Comparison of ENCODE assay signal across 10 mouse cellular contexts in genomic region chr3:82364505-82364904, GRCm38 (mm10). TPM values are rescaled to one million over a fixed set of nuclear protein-coding genes. Genes with fewer than 3 reads are reported as not detected.
DNase-seq lines count a peak whose midpoint lies in the region; ATAC-seq and TF ChIP-seq lines count a peak whose summit lies in the region.
"Had no signal": no experiment of that assay in that cellular context is flagged by ENCODE, and none has a peak within 500 bp of the region (broad histone marks: within the 10 kb centered on the region; RNA-seq: fewer than 3 reads in every experiment).

No protein-coding gene starts in this region.

- peak; percentile 73 for ATAC-seq in frontal cortex, adult (ENCODE audit: low TSS enrichment)
- ATAC-seq in midbrain, embryonic 15.5 days (replicated peaks), result 0 out of 2 replicates have a peak, but pooled peaks have one; percentile 31
- no peak for ATAC-seq in midbrain, embryonic 11.5 days (ENCODE audit: low FRiP score)
- peak; percentile 35; the same call in 1 of the 2 replicates for ATAC-seq in lung, embryonic 14.5 days (ENCODE audit: insufficient read depth)
- no peak for ATAC-seq in stomach, embryonic 14.5 days (ENCODE audit: insufficient number of reproducible peaks, insufficient read depth, low FRiP score, low read depth)

- no peak for DNase-seq in frontal cortex, postnatal 25 days (ENCODE audit: low spot score in 2 of 2)
- no peak for DNase-seq in midbrain, embryonic 11.5 days (ENCODE audit: low spot score, missing footprints)
- DNase-seq in lung, embryonic 14.5 days, result peak; percentile 61
- DNase-seq in heart, adult 11 months, result no peak
- no peak for DNase-seq in adrenal gland, postnatal 36 days

- H3K36me3 ChIP-seq in midbrain, embryonic 15.5 days (replicated peaks), result peaks cover 10% of the 10 kb centered on the region; the same call in 1 of the 2 replicates
- peaks cover 4% of the 10 kb centered on the region; the same call in 1 of the 2 replicates for H3K36me3 ChIP-seq in midbrain, embryonic 11.5 days (ENCODE audit: control insufficient read depth, insufficient read depth, low read length)
- no peaks in the 10 kb centered on the region for H3K36me3 ChIP-seq in lung, embryonic 14.5 days (ENCODE audit: insufficient read depth)
- peaks cover 3% of the 10 kb centered on the region for H3K36me3 ChIP-seq in stomach, embryonic 14.5 days (ENCODE audit: control insufficient read depth, insufficient read depth, low read length)

- H3K27me3 ChIP-seq in midbrain, embryonic 15.5 days (replicated peaks), result no peaks in the 10 kb centered on the region
- no peaks in the 10 kb centered on the region for H3K27me3 ChIP-seq in midbrain, embryonic 11.5 days (ENCODE audit: control insufficient read depth, insufficient read depth, low read length)
- H3K27me3 ChIP-seq in lung, embryonic 14.5 days (ENCODE audit: insufficient read depth, low read length), result no peaks in the 10 kb centered on the region
- no peaks in the 10 kb centered on the region for H3K27me3 ChIP-seq in stomach, embryonic 14.5 days (ENCODE audit: control insufficient read depth, insufficient read depth, low read length)
- H3K27me3 ChIP-seq: heart, embryonic 13.5 days had no signal

- H3K9ac ChIP-seq in midbrain, embryonic 15.5 days, result no peak overlapping the region
- no peak overlapping the region for H3K9ac ChIP-seq in midbrain, embryonic 11.5 days (ENCODE audit: low read length)
- H3K9ac ChIP-seq in lung, embryonic 14.5 days, result no peak overlapping the region
- no peak overlapping the region for H3K9ac ChIP-seq in stomach, embryonic 14.5 days (replicated peaks; ENCODE audit: low read depth, low read length)
- H3K9ac ChIP-seq: heart, embryonic 13.5 days had no signal

- peaks cover 3% of the 10 kb centered on the region; the same call in 1 of the 2 replicates for H3K4me1 ChIP-seq in midbrain, embryonic 15.5 days
- no peaks in the 10 kb centered on the region for H3K4me1 ChIP-seq in midbrain, embryonic 11.5 days (ENCODE audit: control insufficient read depth, insufficient read depth, low read length)
- no peaks in the 10 kb centered on the region; the same call in 1 of the 2 replicates for H3K4me1 ChIP-seq in lung, embryonic 14.5 days (ENCODE audit: insufficient read depth)
- no peaks in the 10 kb centered on the region for H3K4me1 ChIP-seq in stomach, embryonic 14.5 days (ENCODE audit: control insufficient read depth, insufficient read depth, low read length)

- H3K27ac ChIP-seq in midbrain, embryonic 15.5 days, result no peak overlapping the region
- H3K27ac ChIP-seq in midbrain, embryonic 11.5 days (ENCODE audit: low read depth, low read length), result no peak overlapping the region
- no peak overlapping the region for H3K27ac ChIP-seq in lung, embryonic 14.5 days (ENCODE audit: low read depth)
- H3K27ac ChIP-seq in stomach, embryonic 14.5 days (ENCODE audit: low read length), result 0 out of 2 replicates have a peak overlapping the region, but pooled peaks have one; percentile 1
- H3K27ac ChIP-seq: heart, embryonic 13.5 days had no signal

- no peak overlapping the region for H3K4me2 ChIP-seq in midbrain, embryonic 15.5 days
- H3K4me2 ChIP-seq in midbrain, embryonic 11.5 days, result no peak overlapping the region
- H3K4me2 ChIP-seq in lung, embryonic 14.5 days, result no peak overlapping the region
- no peak overlapping the region for H3K4me2 ChIP-seq in stomach, embryonic 14.5 days (replicated peaks; ENCODE audit: low read depth, low read length)
- H3K4me2 ChIP-seq: heart, embryonic 13.5 days had no signal

- no peaks in the 10 kb centered on the region for H3K9me3 ChIP-seq in midbrain, embryonic 15.5 days
- H3K9me3 ChIP-seq in midbrain, embryonic 11.5 days (ENCODE audit: control insufficient read depth, low read length), result no peaks in the 10 kb centered on the region
- H3K9me3 ChIP-seq in lung, embryonic 14.5 days (ENCODE audit: low read depth, low read length), result no peaks in the 10 kb centered on the region
- no peaks in the 10 kb centered on the region for H3K9me3 ChIP-seq in stomach, embryonic 14.5 days (ENCODE audit: control insufficient read depth, low read depth, low read length)
- H3K9me3 ChIP-seq: heart, embryonic 13.5 days had no signal

- no peak overlapping the region for H3K4me3 ChIP-seq in midbrain, embryonic 15.5 days
- H3K4me3 ChIP-seq in midbrain, embryonic 11.5 days (ENCODE audit: low read depth, low read length), result no peak overlapping the region
- H3K4me3 ChIP-seq in lung, embryonic 14.5 days (ENCODE audit: low read depth, low read length), result no peak overlapping the region
- no peak overlapping the region for H3K4me3 ChIP-seq in stomach, embryonic 14.5 days (ENCODE audit: low read depth, low read length)
- H3K4me3 ChIP-seq: heart, embryonic 13.5 days had no signal

- 91% methylated on average over 8 of the region's 8 CpGs for WGBS in midbrain, embryonic 15.5 days
- 92% methylated on average over 8 of the region's 8 CpGs for WGBS in midbrain, embryonic 11.5 days
- 69% methylated on average over 8 of the region's 8 CpGs for WGBS in lung, embryonic 14.5 days
- 79% methylated on average over 8 of the region's 8 CpGs for WGBS in stomach, embryonic 14.5 days

- TF ChIP-seq CTCF in lung, embryonic 14.5 days (IDR thresholded peaks at IDR 0.05; ENCODE audit: low read depth), result no peak

RNA-seq across cellular contexts. Expression of gene Map9, which starts 6.7 kb away (rescaled TPM):
- 112 and 121 TPM in 2 replicates for polyA plus RNA-seq in midbrain, embryonic 15.5 days (2015; fragmentation: Nextera tagmentation; extraction: Ambion mirVana)
- 13.9 and 14.4 TPM in 2 replicates for polyA plus RNA-seq in midbrain, embryonic 11.5 days (2014; fragmentation: Nextera tagmentation; extraction: Ambion mirVana)
- polyA plus RNA-seq in lung, embryonic 14.5 days (2014; fragmentation: Nextera tagmentation; extraction: Ambion mirVana), result 7.9 and 9.0 TPM in 2 replicates
- 9.8 and 11.3 TPM in 2 replicates for polyA plus RNA-seq in stomach, embryonic 14.5 days (2014; fragmentation: Nextera tagmentation; extraction: Ambion mirVana)
- total RNA-seq in adrenal gland, postnatal 36 days (2021), result 1 to 10 TPM; 5.6 to 5.8 TPM
- total RNA-seq: MEL had no signal

Comparison
In these comparisons a context has a peak if more than half of its experiments do, and no peak if none do; other contexts are left out.
1. ATAC-seq: peak in frontal cortex, adult (single experiment), midbrain, embryonic 15.5 days (single experiment) and lung, embryonic 14.5 days (single experiment); none in midbrain, embryonic 11.5 days (single experiment) and stomach, embryonic 14.5 days (single experiment).